Mouse (Mus musculus): ENCODE results near the gene Nsg2.

Gene Nsg2

DNA sequence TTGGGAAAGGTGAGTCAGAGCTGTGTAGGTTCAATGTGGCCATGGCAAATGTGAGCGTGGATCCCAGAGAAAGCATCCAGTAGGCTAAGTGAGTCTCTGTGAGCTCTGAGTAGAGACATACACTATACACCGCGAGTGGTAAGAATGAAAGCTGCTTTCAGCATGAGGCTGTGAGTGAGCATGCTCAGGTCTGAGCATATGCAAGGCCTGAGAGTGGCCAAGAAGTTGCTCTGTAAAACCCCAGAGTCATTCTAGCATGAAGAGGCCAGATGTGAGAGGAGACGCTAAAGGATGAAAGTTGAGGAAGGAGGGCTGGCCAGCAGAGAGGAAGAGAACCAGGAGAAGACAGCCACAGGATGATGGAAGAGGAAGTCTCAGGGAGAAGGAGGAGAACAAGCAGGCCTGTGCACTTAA, 12.8 kb downstream of the Nsg2 start:
- no peak for DNase-seq (ENCODE audit: low spot score)

DNA sequence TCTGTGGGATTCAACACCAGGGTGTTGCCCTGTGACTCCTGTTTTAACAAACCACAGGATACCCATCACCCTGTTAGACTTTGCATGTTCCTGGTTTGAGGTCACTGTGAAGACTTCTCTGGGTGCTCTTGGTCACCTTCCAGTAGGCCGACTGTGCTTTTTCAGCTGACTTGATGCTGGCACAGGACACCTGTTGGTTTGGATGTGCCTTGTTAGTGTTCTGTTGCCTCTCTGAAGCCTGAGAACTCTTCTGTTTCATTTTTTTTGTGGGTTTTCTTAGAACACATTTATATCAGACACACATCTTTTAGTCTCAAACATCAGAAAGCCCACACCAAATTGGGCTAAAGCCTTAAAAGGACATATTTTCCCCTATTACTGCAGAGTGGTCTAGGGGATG, 13.3 kb downstream of the Nsg2 start:
- DNase-seq (ENCODE audit: low spot score): no peak

DNA sequence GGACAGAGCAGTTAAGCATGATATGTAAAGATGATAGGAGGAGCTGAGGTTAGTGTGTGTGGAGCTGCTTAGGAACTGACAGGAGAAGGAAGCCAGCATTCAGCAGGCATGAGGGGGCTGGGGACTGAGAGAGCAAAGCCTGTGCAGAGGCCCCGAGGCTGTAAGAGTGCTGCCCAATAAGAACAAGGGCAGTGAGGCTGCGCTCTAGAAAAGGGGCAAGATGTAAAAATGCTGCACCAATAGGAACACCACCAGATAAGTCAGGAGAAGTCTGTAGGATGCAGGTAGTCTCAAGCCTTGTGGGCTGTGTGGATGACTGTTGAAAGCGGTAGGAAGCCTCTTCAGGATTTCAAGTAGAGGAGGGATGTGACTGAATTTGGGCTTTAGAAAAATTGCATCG, 17.9 kb downstream of the Nsg2 start:
- no peak for DNase-seq (ENCODE audit: low spot score)

DNA sequence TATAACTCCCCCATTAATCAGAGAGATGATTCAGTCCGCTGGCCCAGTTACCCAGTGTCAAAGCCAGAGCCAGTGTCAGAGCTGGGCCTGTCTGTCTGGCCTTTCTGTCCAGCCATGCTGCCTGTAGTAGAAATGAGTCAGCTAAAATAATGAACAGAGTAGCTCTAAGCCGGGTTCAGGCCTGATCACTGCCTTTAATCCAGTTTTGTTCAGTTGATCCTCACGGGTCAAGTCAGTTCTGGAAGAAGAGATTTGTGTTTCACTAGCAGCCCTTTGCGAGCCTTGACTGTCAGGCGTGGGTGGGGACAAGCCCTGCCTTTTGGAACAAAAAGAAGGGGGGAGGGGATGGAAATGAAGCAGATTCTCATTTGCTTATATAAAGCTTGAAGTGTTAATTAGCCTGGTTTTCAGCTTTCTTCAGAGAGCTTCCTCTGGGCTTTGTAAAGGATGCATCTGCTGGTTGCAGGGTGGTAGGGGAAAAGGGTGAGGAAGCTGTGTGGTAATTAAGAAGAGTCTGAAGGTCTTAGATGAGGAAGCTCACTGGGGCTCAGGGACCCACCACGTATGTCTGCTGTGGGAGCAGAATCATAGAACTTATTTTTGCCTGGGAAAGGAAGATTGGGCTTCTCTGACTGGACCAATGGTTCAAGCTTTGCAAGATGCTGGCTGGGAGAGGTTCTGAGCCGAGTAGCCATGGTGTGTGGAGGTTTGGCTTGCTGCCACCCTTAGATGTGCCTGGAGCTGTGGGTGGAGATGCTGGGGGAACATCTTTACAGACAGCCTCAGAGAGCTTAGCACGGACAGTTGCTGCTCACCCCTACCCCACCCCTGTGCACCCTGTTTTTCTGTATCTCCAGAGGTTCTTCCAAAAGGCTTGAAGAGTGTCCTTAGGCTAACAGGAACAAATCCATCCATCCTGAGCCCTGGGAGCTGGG, 20.0 kb downstream of the Nsg2 start:
- DNase-seq (ENCODE audit: low spot score): no peak

DNA sequence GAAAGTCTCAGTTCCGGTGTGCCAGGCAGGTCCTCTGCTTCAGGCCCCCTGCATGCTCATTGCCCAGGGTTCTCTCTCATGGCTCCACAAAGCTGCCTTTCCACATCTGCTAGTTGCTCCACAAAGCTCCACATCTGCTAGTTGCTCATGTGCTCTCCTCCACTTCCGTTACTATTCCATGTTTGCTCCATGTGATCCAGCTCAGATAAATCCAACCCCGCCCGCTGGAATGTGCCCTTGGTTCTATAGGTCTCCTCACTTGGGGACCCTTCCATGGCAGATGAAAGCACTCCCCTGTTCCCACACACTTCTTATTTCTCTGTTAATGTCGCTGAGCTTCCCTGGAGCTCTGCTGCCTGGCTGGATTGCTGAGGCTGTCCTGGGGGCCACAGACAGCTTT, 26.4 kb downstream of the Nsg2 start:
- no peak for DNase-seq (ENCODE audit: low spot score)

DNA sequence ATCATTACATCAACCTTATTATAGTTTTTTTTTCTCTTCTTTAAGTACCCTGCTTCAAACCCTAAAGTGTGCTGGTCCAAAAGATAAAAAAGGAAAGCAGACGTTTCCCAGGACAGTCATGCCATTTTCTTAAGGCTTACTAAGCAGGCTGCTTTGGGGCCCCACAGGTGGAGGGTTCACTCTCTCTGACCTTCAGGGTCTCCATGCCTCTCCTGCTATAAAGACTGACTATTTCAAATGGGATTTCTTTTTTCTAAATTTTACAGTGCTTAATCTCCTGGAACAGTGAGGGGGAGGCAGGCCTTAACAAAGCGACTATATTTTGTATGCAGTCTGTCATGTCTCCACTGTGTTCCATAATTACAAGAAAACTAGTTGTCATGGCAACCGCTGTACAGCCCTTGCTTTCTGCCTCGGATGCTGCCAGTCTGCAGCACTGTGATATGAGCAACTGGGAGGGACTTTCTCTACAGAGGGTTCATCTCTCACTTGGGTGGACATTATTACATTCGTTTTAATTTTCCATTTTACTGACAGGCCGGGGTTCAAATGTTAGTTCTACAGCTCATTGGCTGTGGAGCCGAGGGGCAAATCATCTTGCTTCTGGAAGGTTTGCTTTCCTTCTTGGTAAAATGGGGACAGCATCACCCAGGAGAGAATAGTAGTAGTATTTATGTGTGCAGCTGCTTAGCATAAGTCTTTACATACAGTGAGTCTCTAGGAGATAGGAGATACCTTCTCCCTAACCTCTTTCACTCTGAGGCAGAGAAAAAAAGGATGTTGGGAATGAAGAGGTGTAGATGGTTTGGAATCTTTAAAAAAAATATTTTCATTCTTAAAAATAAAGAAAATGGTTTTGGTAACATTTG, 27.4 kb downstream of the Nsg2 start:
- DNase-seq (ENCODE audit: low spot score): no peak

DNA sequence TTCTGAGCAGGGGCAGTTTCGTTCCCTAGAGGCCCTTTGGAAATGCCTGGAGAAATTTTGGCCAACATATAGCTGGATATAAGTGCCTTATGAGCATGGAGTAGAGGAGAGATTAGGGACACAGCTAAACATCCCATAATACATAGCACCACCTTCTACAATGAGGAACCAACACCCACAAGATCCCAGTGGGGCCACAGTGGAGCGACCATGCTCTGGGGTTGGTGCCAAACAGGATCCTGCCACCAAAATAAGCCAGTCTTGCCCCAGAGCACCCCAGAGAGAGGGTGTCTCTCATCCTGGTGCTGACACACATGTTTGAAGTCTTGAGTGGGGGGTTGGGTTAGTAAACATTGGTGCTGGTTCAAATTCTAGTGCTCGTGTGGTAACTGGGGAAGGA, 28.3 kb downstream of the Nsg2 start:
- DNase-seq (ENCODE audit: low spot score): no peak

DNA sequence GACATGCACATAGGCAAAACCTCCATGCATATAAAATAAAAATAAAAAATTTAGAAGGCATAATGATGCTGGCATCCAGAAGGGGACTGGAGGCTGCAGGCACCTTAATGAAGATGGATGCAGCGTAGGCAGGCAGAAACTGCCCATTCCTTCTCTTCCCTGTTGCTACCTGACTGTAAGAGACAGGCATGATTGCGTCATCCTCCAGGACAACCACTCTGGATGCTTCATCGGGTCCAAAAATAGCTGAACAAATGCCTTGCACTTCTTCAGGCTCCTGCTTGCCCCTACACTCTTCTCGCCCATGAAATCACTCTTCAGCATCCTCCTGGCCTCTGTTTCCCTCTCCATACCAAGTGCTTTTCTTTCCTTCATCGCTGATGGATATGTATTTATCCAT, 29.1 kb downstream of the Nsg2 start:
- no peak for DNase-seq (ENCODE audit: low spot score)

DNA sequence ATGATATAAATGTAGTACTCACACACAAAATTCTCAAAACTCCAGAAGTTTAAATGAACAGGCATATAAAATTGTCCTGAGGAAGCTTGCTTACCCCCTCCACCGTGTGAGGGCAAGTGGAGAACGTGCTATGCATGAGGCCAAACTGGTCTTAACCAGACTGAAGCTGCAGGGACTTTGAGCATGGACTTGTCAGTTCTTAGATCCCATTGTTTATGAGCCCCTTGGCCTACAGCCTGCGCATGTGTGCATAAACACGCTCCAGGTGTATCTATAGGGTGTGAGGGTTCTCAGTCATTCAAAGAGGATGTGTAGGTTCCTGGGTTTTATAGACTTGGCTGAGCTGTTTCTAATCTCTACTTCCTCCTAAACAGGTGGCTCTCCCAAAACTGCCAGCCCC, 31.1 kb downstream of the Nsg2 start:
- DNase-seq (ENCODE audit: low spot score): no peak

DNA sequence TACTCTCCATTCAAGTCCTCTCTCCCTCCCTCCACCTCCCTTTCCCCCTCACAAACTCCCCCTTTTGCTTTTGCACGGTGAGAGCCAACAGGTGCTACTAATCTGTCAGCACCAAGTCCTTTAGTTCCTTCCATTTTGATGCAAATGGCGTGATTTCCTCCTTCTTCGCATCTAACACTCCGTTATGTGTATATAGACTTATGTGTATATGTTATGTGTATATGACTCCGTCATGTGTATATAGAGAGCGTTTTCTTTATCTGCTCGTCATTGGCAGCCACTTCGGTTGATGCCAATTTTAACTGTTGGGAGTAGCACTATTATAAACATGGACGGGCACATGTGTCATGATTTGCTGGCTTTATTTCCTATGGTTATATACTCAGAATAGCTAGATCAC, 31.8 kb downstream of the Nsg2 start:
- DNase-seq (ENCODE audit: low spot score): no peak

DNA sequence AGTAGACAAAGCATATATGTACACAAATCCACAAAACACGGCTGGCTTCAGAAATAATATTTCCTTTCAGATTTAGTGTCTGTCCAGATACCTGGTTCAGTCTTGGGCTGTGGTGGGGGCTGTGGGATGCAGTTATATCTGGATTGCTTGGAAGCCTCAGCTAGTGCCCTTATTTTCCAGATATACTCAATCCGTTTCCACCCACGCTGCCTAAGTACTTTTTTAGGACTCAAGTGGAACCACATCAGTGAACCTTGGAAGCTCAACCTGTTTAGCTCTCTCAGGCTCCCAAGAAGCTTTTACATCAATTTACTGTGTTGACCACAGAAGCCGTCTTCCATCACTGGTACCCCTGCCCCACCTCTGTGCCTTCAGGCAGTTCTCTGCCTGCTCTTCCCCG, 35.6 kb downstream of the Nsg2 start:
- DNase-seq (ENCODE audit: low spot score): no peak

DNA sequence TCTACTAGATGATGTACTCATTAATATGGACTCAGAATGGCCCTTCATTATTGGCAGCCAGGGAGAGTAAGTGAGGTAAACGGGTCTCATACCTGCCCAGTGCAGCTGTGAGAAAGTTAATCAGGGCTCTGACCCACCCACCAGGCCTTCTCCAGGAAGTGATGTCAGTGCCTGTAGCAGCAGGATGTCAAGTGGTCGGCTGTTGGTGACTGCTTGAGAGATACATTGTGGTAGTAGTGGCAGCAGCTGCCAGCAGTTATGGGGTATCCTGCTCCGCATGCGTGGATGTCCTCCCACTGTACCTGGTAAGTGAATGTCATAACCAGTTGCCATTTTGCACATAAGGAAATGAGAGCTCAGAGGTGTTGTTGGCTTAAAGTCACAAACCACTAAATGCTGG, 39.4 kb downstream of the Nsg2 start:
- DNase-seq (ENCODE audit: low spot score): no peak

DNA sequence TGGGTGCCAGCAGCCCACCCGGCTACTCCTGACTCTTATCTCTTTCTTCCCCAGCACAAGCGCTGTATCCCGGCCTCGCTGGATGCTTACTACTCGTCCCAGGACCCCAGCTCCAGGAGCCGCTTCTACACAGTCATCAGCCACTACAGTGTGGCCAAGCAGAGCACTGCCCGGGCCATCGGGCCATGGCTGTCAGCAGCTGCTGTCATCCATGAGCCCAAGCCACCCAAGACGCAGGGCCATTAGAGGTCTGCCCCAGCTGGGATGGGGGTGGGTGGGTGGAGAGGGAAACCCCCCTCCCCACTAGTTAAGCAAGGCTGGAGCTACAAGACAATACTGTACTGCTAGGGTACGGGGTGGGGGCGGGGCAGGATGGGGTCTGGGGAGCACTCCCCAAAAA, 57.1 kb downstream of the Nsg2 start:
- DNase-seq (ENCODE audit: low spot score): no peak

DNA sequence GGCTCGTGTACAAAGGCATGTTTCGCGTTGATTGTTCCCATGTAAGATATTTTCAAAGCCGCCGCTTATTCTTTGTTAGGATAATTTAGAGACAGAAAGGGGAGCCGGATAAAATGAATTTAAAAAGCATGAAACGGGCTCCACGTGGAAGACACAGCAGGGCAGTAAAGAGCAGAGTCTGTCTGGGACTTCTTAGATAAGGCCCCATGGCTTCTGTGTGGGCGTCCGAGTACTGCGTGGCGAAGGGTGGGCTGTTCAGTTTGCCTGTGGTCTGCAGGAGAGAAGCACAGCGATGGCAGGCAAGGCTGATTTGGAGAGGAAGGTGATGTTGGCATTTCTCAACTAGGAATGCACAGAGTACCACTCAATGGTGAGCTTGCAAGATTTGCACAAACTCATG, 57.6 kb downstream of the Nsg2 start:
- DNase-seq (ENCODE audit: low spot score): no peak

DNA sequence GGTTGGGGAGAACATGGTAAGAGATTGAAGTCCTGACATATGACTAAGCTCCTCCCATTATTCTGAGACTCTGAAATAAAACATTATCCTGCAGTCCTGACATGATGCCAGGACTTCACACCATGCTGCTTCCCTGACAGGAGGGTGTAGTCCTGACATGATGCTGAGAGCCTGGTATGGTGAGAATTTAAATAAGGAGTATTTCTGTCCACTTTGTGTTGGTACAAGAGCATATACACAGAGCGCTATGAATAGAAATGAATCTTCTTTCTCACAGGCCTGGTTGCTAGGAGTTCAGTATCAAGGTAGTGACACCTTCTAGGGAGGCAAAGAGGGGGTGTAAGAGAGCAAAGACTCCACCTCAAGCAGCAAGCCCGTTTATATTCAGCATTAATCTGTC, 60.8 kb downstream of the Nsg2 start:
- no peak for DNase-seq (ENCODE audit: low spot score)

DNA sequence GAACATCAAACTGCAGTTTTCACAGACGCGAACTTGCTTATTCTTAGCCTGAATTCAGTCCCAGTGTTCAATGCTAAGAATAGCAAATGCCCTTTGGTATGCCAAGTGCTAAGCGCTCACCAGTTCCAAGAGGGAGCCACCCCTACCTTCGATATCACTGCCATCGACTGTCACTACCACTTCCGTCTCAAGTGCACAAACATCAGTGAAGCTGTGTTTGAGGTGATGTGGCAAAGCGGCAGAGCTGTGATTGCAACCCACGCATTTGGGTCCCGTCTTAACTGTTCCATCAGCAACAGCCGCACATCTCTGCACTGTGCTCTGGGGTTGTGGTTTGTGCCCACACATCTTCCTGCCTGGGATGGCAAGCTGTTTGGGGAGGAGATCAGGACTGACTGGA, 61.6 kb downstream of the Nsg2 start:
- no peak for DNase-seq (ENCODE audit: low spot score)

DNA sequence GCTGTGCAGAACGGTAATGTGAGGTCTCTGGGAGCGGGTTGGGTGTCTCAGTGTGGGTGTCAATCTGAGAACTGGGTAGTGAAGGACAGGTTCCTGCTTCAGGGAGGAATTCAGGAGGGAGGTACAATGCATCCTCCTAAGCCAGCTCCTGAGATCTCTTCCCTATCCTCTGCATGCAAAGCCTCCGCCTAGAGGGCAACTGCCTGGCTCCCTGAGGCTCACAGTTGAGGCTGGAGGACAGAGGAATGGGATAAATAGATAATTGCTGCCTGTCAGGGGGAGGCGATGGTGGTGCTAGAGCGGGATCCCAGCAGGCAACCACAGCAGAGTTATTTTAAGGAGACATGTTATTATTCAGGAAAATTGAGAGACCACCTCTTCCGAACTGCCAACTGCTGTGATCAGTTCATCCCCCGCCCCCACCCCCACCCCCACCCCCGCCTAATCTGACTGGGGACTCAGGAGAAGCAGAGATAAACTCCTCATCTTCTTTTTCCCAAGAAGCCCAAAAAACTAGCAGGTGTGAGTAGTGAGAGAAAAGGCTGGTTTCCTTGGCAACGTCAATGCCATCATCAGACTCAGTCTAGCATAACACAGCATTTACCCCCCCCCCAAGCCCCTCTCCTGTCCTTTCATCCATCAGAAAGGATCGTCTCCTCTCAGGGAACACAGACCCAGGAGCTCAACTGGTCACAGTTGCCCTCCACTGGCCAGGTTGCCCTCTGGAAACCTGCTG, 63.7 kb downstream of the Nsg2 start:
- DNase-seq (ENCODE audit: low spot score): no peak

DNA sequence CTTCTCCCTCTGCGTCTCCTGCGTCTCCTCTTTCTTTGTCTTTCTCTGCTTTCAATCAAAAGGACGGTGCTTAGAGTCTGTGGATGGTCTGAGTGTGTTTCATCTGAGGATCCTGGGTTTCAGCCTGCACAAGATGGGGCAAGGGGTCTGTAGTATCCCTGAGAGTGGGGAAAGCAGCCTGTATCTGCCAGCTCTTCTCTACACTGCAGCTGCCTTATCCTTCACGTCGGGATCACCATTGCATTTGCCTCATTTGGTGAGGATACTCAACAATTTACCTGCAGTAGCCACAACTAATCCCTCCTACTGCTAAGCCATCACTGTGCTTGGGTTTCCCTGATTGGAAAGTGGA, 64.2 kb downstream of the Nsg2 start:
- DNase-seq (ENCODE audit: low spot score): no peak

DNA sequence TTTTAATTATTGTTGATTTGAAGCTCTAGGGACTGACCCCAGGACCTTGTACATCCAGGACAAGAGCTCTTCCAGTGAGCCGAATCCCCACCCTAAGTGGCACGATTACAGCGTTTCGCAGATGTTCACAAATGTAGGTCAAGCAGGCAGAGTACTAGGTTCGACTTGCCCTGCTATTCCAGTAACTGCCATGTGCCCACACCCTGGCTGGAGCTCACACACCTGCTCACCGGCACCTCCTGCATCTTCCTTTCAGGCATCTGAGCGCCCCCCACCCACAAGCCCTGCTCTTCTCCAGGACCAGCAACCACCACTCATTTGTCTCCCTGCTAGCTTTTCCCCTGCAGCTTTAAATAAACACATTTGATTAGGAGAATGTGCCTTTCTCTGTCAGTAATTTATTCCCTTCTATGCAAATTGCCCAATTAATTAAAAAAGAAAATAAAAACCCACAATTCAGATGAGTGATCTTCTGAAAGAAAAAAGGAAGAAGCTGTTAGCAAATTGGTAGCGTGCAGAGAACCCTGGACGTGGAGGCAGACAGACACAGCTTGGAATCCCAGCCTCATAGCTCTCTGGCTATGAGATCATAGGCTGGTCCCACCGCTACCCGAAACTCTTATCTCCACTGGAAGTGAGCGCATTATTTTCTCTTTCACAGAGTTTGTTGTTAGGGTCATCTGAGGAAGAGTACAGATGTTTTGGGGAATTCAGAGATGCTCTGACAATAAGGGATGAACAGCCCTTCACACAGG, 68.7 kb downstream of the Nsg2 start:
- no peak for DNase-seq (ENCODE audit: low spot score)

DNA sequence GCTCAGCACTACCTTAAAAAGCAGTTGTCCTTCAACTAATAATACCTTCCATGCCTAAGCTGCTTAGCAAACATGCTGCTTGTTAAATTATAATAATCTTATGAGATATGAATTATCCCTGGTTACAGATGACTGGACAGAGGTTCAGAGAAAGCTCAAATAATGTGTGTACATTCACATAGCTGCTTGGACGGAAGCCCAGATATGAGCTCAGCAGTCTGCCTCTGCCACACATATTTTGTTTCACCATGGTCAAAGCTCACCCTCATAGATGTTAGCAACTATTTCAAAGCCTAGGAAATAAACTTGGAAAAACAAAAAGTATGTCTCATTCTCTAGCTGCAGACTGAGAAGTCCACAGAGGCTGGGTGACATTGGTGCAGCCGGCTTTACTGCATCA, 74.9 kb downstream of the Nsg2 start:
- DNase-seq (ENCODE audit: low spot score): no peak

DNA sequence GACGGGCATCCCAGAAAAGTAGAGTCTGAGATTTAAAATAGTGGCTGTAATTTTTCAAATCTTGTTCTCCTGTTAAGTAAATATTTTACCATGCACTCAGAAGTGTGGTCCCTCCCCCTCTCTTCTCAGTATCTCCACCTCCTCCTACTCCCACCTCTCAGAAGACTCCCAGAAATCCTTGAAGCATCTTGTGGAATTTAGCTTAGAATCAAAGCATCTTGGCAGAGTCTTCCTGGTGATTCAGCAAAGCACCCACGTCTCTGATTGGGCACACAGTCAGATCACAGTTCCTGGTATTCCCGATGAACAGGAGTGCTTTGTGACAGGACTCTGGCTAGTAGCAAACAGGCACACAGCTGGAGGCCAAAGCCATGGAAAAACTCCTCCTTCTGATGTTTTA, 83.2 kb downstream of the Nsg2 start:
- no peak for DNase-seq (ENCODE audit: low spot score)

DNA sequence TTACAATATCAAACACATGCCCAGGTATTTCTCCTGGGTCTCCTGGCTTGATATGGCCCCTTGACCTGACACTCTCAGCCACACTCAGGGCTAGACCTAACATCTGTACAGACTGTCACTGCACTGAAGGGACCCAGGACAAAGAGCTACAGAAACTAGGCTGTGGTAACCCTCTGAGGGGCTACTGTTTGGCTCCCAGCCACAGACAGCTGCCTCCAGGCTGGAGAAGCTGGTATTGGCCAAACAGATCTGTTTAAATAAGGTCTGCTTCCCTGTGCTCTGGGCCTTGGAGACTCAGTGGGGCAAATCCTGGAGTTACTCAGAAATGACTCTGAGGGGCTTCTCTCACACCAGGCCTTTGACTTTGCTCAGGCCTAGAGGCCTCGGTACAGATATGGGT, 86.3 kb downstream of the Nsg2 start:
- no peak for DNase-seq (ENCODE audit: low spot score)

All from ovary, postnatal 14 days (tissue).